Mouse (Mus musculus): ENCODE measurements around the gene Aldh1a7.

DNA sequence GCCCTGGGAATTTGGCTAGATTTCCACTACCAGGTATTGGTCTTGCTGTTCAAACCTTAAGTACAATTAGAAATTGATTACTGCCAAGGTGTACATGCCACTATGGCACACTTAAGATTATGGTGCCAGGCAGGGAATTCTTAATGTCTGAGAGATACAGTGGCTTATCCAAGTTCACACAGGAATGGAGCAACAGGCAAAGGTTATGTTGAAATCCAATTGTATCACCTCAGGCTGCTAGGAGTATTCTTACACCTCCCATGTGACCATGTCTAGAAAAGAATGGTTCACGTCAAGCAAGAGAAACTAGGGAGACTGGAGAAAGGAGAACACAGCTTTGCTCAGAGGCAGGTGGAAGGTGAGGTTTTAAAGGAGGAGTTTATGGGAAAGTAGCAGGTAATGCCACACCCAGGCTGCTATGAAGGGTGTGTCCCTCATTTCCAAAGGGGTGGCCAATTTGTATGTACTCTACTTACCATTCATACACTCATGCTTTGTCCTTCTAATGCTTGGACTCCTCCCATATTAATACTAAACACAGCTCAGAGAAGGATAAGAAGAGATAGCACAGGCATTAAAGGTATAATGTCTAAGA lies 74.2 kb downstream of the Aldh1a7 start:
- TF ChIP-seq CTCF (conservative IDR thresholded peaks at IDR 0.05; ENCODE audit: low read length), result no peak
- no peak for TF ChIP-seq NANOG (IDR thresholded peaks at IDR 0.05; ENCODE audit: borderline replicate concordance, low read length)
- no peak for TF ChIP-seq POU5F1 (IDR thresholded peaks at IDR 0.05; ENCODE audit: borderline replicate concordance, low read length)

Measured in E14TG2a.4 (cell line).